Mouse (Mus musculus): ENCODE measurements around the gene Chst8. TPM values are rescaled to one million over a fixed set of nuclear protein-coding genes. Genes with fewer than 3 reads are reported as not detected.

Gene Chst8
- total RNA-seq, 2 experiments from 2014 or later = 0.45 to 0.84 TPM

- DNase-seq (ENCODE audit: low spot score) = no peak
Observed at GRCm38 (mm10) chr7:34753140-34753886, 59.2 kb downstream of the Chst8 start.

GRCm38 (mm10) chr7:34752151-34752762 lies 60.3 kb downstream of the Chst8 start:
- DNase-seq (ENCODE audit: low spot score) = peak; percentile 22

GRCm38 (mm10) chr7:34750350-34750749 lies 62.2 kb downstream of the Chst8 start:
- DNase-seq (ENCODE audit: low spot score) = no peak

DNA sequence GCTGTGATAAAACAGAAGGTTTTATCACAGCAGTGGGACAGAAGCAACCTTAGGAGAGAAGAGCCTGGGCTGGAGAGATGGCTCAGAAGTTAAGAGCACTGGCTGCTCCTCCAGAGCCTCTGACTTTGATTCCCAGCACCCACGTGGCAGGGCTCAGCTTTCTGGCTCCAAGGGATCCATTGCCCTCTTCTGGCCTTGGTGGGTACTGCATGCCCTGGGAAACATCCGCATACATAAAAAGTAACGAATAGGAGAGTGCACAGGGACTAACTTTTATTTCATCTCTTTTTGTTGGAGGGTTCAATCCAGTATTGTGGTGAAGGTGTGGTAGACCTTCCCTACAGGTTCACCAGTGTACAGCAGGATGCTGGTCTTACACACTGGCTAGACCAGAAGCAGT lies 62.8 kb downstream of the Chst8 start:
- no peak for DNase-seq (ENCODE audit: low spot score)

DNA sequence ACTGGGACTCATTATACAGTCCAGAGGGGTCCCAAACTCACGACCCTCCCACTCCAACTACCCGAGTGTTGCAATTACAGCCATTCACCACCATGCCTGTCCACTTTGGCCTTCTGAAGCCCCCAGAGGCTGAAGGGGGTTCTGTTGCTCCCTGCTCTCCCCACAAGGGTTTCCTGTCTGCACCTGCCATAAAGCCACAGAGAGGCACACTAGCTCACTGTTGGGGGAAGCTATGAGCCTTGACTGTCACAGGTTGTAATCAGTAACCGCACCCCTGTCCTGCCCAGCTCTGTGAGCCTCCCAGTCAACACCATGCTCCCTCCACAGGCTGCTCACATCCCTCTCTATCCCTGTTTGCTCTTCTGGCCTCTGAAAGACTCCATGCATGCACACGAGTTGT lies 64.0 kb downstream of the Chst8 start:
- no peak for DNase-seq (ENCODE audit: low spot score)

DNA sequence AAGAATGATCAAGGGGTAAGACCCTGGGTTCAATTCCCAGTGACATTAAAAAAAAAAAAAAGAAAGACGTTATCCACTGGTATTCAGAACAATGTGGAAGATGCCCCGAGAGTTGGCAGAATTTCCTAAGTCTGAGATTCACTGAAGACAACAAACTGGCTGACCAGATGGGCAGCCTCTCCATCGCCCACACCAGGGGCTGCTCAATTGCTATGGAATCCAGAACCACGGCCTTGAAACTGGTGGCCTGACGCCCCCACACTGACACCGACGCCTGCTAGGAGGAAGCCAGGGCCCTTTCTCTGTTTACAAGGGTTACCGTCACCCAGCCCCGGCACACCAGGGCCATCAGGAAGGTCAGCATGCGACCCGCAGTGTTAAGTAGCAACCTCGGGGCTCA lies 64.8 kb downstream of the Chst8 start:
- no peak for DNase-seq (ENCODE audit: low spot score)

DNA sequence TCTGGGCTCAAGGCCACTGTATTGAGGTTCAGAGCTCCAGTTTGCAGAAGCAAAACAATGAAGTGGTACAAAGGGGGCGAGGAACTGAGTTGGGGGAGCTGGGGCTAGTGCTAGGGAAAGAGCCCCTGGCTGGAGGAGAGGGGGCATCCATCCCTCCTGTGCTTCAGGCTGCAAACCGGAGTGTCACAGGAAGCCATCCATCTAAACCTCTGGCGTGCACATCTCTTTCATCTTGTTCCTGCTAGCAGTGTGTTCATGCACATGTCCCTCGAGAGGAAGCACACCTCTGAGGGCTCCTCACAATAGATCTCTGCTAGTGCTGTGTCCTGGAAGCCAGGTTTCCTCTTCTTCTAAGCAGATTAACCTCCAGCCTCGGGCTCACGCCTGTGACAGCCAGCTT lies 65.9 kb downstream of the Chst8 start:
- no peak for DNase-seq (ENCODE audit: low spot score)

DNA sequence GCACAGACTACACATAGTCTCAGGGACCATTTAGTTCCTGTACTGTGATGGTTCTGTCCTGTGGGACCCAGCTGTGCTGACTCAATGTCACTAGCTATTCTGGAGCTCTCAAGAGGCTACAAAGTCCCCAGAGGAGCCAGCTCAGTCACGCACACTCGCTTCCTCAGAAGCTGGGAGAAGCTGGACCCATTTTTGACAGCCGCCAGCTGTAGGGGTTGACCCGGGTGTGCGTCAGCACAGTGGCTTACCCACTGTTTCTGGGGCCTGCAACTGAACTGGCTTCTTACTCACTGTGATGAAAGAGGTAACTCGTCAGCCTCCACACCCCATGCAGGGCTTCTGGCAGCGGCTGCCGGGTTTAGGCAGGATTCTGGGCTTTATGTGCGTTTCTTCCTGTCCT lies 66.3 kb downstream of the Chst8 start:
- DNase-seq (ENCODE audit: low spot score) = peak; percentile 4

- DNase-seq (ENCODE audit: low spot score) = no peak
Observed at GRCm38 (mm10) chr7:34745426-34745825, 67.1 kb downstream of the Chst8 start.

GRCm38 (mm10) chr7:34744994-34745393 lies 67.5 kb downstream of the Chst8 start:
- no peak for DNase-seq (ENCODE audit: low spot score)

- no peak for DNase-seq (ENCODE audit: low spot score)
Observed at GRCm38 (mm10) chr7:34743411-34744085, 69.0 kb downstream of the Chst8 start.

- DNase-seq (ENCODE audit: low spot score) = no peak
Observed at GRCm38 (mm10) chr7:34739371-34739770, 73.1 kb downstream of the Chst8 start.

DNA sequence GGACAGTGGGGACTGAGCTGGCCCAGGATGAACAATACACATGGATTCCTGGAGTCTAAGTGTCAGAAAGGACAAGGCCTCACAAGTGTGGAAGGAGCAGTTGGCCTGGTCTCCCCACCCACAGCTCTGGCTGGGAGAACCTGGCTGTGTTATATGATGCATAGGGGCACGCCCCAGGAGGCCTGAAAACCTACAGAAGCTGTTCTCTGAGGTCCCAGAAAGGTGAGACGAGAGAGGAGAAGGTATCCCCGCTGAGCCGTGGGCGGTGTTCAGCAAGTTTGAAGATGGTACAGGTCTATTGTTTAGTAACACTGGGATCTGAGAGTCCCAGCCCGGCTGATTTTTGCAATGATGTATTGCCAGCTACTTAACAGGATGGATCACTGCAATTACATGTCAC lies 75.3 kb downstream of the Chst8 start:
- DNase-seq (ENCODE audit: low spot score) = no peak

DNA sequence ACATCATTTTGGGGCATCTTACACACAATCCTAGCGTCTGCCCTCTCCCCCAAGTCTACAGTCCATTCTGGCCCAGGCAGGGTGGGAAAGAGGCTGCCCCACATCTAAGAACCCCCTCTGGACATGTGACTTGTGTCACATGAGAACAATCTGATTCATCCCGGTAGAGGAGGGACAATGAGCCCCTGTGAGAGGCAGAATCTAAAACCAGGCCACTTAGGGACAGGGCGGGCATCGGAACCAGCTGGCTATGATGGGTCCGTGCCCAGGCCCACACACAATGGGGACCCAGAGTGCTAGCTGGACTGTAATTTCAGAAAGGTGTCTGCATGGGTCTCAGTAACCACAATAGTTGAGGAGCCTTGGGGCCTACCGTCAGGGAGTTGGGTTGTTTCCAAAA lies 78.2 kb downstream of the Chst8 start:
- DNase-seq (ENCODE audit: low spot score) = no peak

DNA sequence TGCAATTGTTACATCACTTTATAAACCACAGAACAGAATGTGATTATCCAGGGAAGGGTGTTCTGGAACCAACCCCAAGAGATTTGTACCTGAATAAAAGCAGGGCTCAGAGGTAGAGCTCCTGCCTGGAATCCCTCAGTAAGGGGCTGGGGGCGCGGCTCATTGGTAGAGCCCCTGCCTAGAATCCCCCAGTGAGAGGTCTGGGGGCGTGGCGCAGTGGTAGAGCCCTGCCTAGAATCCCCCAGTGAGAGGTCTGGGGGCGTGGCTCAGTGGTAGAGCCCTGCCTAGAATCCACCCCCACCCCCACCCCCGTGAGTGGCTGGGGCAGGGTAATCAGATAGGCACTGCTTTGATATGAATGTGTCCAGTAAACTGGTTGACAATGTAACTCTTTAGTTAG lies 83.6 kb downstream of the Chst8 start:
- no peak for DNase-seq (ENCODE audit: low spot score)

- DNase-seq (ENCODE audit: low spot score) = no peak
Observed at GRCm38 (mm10) chr7:34725206-34725605, 87.3 kb downstream of the Chst8 start.

GRCm38 (mm10) chr7:34722551-34723230 lies 89.8 kb downstream of the Chst8 start:
- DNase-seq (ENCODE audit: low spot score) = no peak

- DNase-seq (ENCODE audit: low spot score) = no peak
Observed at GRCm38 (mm10) chr7:34722151-34722550, 90.4 kb downstream of the Chst8 start.

GRCm38 (mm10) chr7:34721650-34722048 lies 90.9 kb downstream of the Chst8 start:
- DNase-seq (ENCODE audit: low spot score) = no peak

DNA sequence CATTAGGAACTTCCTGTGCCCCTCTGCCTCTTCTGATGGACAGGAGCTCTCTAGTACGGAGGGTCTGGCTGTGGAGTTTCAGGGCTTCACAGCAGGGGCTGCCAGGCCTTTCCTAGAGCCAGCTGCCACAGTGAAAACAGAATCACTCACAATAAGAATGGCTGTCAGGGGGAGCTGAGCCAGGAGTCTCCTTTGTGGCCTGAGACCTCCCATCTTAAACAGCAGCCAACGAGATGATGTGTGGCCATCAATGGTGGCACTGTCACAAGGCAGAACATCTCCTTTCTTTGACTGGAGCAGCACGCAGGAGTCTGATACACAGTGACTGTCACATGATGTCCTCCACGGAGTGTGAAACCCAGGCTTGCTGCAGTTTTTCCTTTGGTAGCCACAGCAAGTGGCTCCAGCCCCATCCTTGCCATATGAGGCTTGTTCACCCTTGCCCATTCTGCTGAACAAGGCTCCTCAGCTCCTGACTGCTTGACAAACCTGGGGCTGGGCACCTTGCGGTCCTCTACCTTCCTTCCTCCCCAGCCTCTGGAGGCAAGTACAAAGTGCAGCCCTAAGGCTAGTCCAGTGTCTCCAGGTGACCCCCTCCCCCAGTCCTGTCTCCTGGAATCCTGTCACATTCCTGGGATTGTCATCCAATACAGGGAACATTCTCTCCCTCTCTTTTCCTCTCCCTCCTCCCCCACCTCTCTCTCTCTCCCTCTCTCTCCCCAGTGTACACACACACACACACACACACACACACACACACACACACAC lies 91.4 kb downstream of the Chst8 start:
- no peak for DNase-seq (ENCODE audit: low spot score)

GRCm38 (mm10) chr7:34719599-34719998 lies 92.9 kb downstream of the Chst8 start:
- DNase-seq (ENCODE audit: low spot score) = peak; percentile 62

All from gastrocnemius, adult 18-20 months (tissue).